Mouse (Mus musculus) common myeloid progenitor, adult 5-6 weeks (primary cell): Measurements from ENCODE around the gene Jazf1. TPM values are rescaled to one million over a fixed set of nuclear protein-coding genes. Genes with fewer than 3 reads are reported as not detected.
A peak's percentile ranks its signal among the peaks of the same experiment; 100 is the strongest.

Source experiments
- ATAC-seq: replicated peaks from 2 replicates; pipeline ENCODE4 v1.8.0; 2016; ENCODE audit warnings: low read depth, mild to moderate bottlenecking, moderate TSS enrichment, inconsistent platforms; ENCODE audit not compliant: poor library complexity, severe bottlenecking
- total RNA-seq: library from RNA; stranded (forward); fragments of 200-1000, 187-1606 nt; gene quantifications from 2 replicates; pipeline ENCODE4 v1.2.3, GENCODE M21; 2017

Jazf1 gene
- not detected in 2 replicates for total RNA-seq

- ATAC-seq: peak; percentile 5; the same call in 1 of the 2 replicates
Observed at GRCm38 (mm10) chr6:53067989-53068874, at the start of gene Jazf1. Gene Jazf1 (minus strand): TSS chr6:53068631.

GRCm38 (mm10) chr6:53117855-53118254 lies 49.4 kb upstream of the Jazf1 start:
- no peak for ATAC-seq

DNA sequence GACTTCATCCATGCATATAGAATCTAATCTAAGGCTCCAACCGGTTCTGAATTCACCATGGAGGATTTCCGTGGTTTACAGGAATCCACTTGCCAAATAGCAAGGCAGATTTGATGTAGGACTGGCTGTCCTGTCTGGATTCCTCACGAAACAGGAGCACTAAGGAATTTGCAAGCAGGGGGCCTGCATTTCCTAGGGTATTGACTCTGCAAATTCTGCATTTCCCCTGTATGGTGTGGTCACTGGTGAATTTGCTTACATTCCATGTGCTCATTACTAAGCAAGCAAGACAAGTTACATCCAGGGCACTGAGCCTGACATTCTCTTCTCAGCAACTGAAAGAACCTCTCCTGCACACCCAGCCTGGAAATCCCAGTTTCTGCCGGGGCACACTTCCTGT lies 18.4 kb upstream of the Jazf1 start:
- no peak for ATAC-seq

GRCm38 (mm10) chr6:53081241-53081640 lies 12.8 kb upstream of the Jazf1 start:
- no peak for ATAC-seq

- no peak for ATAC-seq
Observed at GRCm38 (mm10) chr6:53078671-53079070, 10.2 kb upstream of the Jazf1 start.

DNA sequence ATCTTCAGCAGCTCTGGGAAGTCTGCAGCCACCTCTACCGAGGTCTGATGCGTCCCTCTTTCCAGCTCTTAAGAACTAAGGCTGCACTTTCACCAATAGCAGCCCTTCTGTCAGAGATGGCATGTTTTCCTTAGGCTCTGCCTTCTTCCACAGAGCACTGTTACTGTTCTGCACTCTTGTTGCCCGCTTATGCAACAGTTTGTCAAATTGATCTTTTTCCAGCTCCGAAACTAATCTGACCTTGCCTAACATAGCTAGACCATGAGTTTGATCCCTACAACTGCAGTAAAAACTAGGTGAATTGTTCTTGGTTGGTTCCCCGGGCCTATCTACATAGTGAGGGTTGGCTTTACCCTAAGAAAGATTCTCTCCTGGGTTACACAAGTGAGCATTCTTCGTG lies 3.3 kb upstream of the Jazf1 start:
- no peak for ATAC-seq

DNA sequence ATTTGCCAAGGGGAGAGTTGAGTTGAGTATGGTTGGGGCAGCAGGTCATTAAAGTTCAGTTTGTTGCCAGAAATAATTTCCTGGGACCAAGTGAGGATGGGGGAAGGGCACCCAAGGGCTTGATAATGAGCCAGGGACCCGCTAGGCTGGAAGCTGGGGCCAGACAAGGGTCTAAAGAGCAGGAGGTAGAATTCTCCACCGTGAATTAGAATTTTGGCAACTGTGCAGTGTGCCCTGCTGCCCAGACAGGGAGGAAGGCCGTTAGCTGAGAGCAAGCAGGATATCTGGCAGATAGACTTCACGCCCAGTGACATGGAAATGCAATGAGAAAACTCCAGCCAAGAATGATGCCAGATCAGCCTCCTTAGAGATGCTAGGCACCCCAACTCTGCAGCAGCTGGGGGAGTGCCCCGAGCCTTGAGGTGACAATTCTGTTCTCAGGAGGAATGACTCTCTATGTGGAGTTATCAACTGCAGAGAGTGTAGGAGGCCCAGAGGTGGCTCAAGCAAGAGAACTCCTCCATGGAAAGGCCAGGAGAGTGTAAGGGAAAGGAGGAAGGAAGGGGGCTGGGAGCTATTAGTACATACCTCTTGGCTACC lies 1.6 kb upstream of the Jazf1 start:
- no peak for ATAC-seq

DNA sequence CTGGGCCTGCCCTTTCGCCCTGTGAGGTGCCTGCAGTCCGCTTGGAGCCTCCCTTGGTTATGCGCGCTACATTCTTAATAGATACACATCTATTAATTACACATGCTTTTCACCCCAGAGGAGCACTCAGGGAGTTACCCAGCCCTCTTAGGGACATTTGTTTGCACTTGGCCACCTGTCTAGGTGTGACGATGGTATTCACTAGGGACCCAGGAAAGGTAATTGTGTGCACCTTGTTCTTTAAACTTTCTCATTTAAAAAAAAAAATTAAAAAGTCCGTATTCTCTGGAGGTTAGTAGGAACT lies 396 bp upstream of the Jazf1 start:
- ATAC-seq: 0 out of 2 replicates have a peak, but pooled peaks have one; percentile 15

- ATAC-seq: no peak
Observed at GRCm38 (mm10) chr6:53067446-53067988, 914 bp downstream of the Jazf1 start.

DNA sequence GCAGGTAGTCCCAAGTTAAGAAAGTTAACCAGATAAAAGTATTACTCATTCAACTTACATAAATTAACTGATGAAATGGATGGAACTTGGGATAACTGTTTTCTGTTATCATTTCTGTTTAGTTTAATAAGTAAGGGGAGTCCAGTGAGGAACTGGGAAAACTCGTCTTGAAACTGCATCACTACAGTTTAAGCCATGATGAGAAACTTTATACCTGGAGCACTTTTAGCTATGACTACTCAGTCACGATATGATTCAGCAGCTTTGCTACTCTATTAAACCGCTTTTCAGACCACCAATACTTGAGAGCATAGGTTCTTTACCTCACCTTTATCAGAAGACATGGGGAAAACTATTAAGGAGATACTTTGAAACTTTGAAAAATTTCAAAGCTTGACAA lies 1.5 kb downstream of the Jazf1 start:
- ATAC-seq: no peak

DNA sequence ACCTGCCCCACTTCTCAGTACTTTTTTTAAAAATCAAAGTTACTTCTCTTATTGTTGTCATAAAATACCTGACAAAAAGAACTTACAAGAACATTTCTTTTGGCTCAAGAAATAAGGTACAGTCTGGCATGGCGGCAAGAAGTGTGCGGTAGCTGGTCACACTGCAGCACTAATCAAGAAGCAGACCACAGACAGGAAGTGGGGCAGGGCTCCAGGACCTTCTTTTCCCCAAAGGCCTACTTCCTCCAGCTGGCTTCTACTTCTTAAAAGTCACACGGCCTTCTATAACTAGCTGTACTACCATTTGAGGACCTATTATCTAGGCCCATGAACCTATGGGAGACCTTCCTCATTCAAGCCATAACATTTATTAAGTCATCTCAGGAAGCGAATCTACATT lies 4.4 kb downstream of the Jazf1 start:
- ATAC-seq: no peak

DNA sequence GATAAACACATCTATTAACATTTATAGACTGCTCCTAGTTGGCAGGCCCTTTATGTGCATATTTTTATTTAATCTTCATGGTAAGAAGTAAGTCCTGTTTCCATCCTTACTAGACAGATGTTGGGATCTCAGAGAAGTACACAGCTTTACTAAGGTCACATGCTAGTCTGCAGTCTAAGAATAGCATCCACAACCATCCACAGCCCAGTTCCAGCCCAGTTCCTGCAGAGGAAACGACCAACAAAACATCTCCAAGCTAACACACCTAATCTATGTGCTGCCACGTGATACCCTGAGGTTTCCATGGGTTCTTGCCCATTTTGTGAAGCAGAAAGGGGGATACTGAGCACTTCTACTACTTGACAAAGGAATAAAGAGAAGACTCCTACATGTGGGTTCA lies 13.5 kb downstream of the Jazf1 start:
- no peak for ATAC-seq

- 0 out of 2 replicates have a peak, but pooled peaks have one; percentile 54 for ATAC-seq
Observed at GRCm38 (mm10) chr6:53045501-53045900, 22.9 kb downstream of the Jazf1 start.

- ATAC-seq: no peak
Observed at GRCm38 (mm10) chr6:53038176-53038575, 30.3 kb downstream of the Jazf1 start.

DNA sequence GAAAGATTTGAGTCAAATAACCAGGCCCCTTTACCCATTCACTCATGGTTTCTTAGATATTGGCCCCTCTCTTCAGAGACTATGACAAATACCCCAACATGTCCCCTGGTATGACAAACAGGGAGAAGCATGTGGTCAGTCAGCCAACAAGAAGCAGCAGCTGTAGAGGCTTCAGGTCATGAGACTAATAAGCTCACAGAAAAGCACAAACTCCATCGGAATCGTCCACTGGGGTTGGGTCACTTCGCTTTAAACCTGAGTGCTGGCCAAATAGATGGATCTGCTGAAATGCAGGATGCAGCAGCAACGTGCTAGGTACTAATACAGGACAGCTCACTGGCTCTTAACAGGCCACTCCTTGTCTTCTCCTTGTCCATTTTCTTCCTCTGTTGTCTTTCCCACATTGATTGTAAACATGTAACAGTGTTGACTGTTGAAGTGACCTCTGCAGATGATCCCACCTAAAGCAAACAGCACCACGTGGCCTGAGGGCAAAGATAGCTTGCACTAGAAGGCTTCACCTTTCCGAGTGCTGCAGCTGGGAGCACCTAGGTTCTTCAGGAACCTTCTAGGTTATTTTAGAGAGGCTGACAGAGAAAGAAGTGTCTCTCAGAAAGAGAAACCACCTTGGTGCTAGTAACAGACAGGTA lies 33.9 kb downstream of the Jazf1 start:
- no peak for ATAC-seq

- peak; percentile 74; the same call in 1 of the 2 replicates for ATAC-seq
Observed at GRCm38 (mm10) chr6:53032730-53033484, 35.5 kb downstream of the Jazf1 start.

- ATAC-seq: no peak
Observed at GRCm38 (mm10) chr6:53022069-53022468, 46.4 kb downstream of the Jazf1 start.

- ATAC-seq: no peak
Observed at GRCm38 (mm10) chr6:53021081-53021480, 47.4 kb downstream of the Jazf1 start.

- ATAC-seq: 0 out of 2 replicates have a peak, but pooled peaks have one; percentile 11
Observed at GRCm38 (mm10) chr6:53017357-53018205, 50.9 kb downstream of the Jazf1 start.
